ENCODE assay signal across 18 mouse cellular contexts in the genomic region with DNA sequence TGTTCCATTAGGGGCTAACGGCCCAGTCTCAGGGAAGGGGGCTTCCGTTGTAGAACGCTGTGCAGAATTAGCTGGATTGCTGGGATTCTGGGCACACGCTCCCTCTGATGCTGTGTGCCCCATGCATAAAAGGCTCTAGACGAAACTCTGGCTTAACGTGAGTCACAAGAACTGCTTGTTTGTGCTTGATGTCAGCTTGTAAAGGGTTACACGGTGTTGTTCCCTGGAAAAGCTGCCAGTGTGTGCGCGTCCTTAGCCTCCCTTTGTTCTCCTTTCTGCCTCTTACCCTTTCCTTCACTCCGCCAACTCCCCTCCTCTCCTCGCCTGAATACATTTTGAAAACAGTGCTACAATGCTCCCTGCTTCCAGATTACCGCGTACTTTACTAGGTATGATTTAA.
DNase-seq lines count a peak whose midpoint lies in the region; ATAC-seq lines count a peak whose summit lies in the region.
"Had no signal": no experiment of that assay in that cellular context is flagged by ENCODE, and none has a peak within 500 bp of the region (broad histone marks: within the 10 kb centered on the region; RNA-seq: fewer than 3 reads in every experiment).

No protein-coding gene starts in this region.

- H3K27ac ChIP-seq in embryonic facial prominence, embryonic 10.5 days (replicated peaks): peak overlapping the region; percentile 44
- peak overlapping the region; percentile 80 for H3K27ac ChIP-seq in forebrain, embryonic 12.5 days
- peak overlapping the region; percentile 87 for H3K27ac ChIP-seq in hindbrain, embryonic 13.5 days
- peak overlapping the region; percentile 59 for H3K27ac ChIP-seq in midbrain, embryonic 11.5 days (ENCODE audit: low read depth, low read length)
- H3K27ac ChIP-seq: intestine, embryonic 15.5 days; kidney, postnatal 0 days; macrophage had no signal

- peak; percentile 51 for ATAC-seq in forebrain, embryonic 12.5 days (ENCODE audit: low FRiP score)
- no peak for ATAC-seq in hindbrain, embryonic 13.5 days (ENCODE audit: low FRiP score)
- peak; percentile 35; the same call in 1 of the 2 replicates for ATAC-seq in midbrain, embryonic 11.5 days (ENCODE audit: low FRiP score)
- ATAC-seq: intestine, embryonic 15.5 days had no signal

- H3K27me3 ChIP-seq in embryonic facial prominence, embryonic 10.5 days (replicated peaks; ENCODE audit: low read depth, poor library complexity, severe bottlenecking): no peaks in the 10 kb centered on the region
- H3K27me3 ChIP-seq in forebrain, embryonic 12.5 days: peaks cover 17% of the 10 kb centered on the region; the same call in 1 of the 2 replicates
- H3K27me3 ChIP-seq in hindbrain, embryonic 13.5 days: no peaks in the 10 kb centered on the region
- H3K27me3 ChIP-seq in midbrain, embryonic 11.5 days (ENCODE audit: control insufficient read depth, insufficient read depth, low read length): no peaks in the 10 kb centered on the region
- H3K27me3 ChIP-seq: intestine, embryonic 15.5 days had no signal

- H3K4me3 ChIP-seq in embryonic facial prominence, embryonic 10.5 days: no peak overlapping the region
- no peak overlapping the region for H3K4me3 ChIP-seq in forebrain, embryonic 12.5 days (replicated peaks)
- no peak overlapping the region for H3K4me3 ChIP-seq in hindbrain, embryonic 13.5 days
- no peak overlapping the region for H3K4me3 ChIP-seq in midbrain, embryonic 11.5 days (ENCODE audit: low read depth, low read length)
- H3K4me3 ChIP-seq: intestine, embryonic 15.5 days; myocyte had no signal

- H3K4me1 ChIP-seq in embryonic facial prominence, embryonic 10.5 days: peaks cover 19% of the 10 kb centered on the region
- H3K4me1 ChIP-seq in forebrain, embryonic 12.5 days: peaks cover 40% of the 10 kb centered on the region
- H3K4me1 ChIP-seq in hindbrain, embryonic 13.5 days (replicated peaks): peaks cover 38% of the 10 kb centered on the region
- peaks cover 22% of the 10 kb centered on the region for H3K4me1 ChIP-seq in midbrain, embryonic 11.5 days (ENCODE audit: control insufficient read depth, insufficient read depth, low read length)
- H3K4me1 ChIP-seq: intestine, embryonic 15.5 days had no signal

- H3K4me2 ChIP-seq in forebrain, embryonic 12.5 days: peak overlapping the region; percentile 17
- H3K4me2 ChIP-seq in hindbrain, embryonic 13.5 days: no peak overlapping the region
- H3K4me2 ChIP-seq in midbrain, embryonic 11.5 days: no peak overlapping the region
- H3K4me2 ChIP-seq: intestine, embryonic 15.5 days had no signal

- 67% methylated on average over 13 of the region's 13 CpGs for WGBS in embryonic facial prominence, embryonic 10.5 days
- 10% methylated on average over 13 of the region's 13 CpGs for WGBS in forebrain, embryonic 12.5 days
- WGBS in hindbrain, embryonic 13.5 days: 33% methylated on average over 13 of the region's 13 CpGs
- WGBS in midbrain, embryonic 11.5 days: 38% methylated on average over 13 of the region's 13 CpGs

- no peak for DNase-seq in embryonic facial prominence, embryonic 10.5 days (ENCODE audit: low spot score)
- DNase-seq in midbrain, embryonic 11.5 days (ENCODE audit: low spot score, missing footprints): no peak
- no peak for DNase-seq in lung, postnatal 4 days
- no peak for DNase-seq in cerebellum, adult 9-11 months
- no peak for DNase-seq in frontal cortex, postnatal 36 days (ENCODE audit: low spot score in 2 of 2)
- no peak for DNase-seq in layer of hippocampus, adult 18-20 months (ENCODE audit: low spot score in 2 of 2)
- DNase-seq: adrenal gland, adult 2 months; B cell, adult 2 months; cerebellum, postnatal 10 days; gastrocnemius, postnatal 25 days; heart, postnatal 10 days; lung, adult 2 months had no signal

- H3K36me3 ChIP-seq in embryonic facial prominence, embryonic 10.5 days (replicated peaks): peaks cover 92% of the 10 kb centered on the region
- H3K36me3 ChIP-seq in forebrain, embryonic 12.5 days (replicated peaks): peaks cover 59% of the 10 kb centered on the region
- peaks cover 51% of the 10 kb centered on the region for H3K36me3 ChIP-seq in hindbrain, embryonic 13.5 days
- peaks cover 43% of the 10 kb centered on the region for H3K36me3 ChIP-seq in midbrain, embryonic 11.5 days (ENCODE audit: control insufficient read depth, insufficient read depth, low read length)

- H3K9me3 ChIP-seq in embryonic facial prominence, embryonic 10.5 days: peaks cover 27% of the 10 kb centered on the region
- H3K9me3 ChIP-seq in forebrain, embryonic 12.5 days: peaks cover 13% of the 10 kb centered on the region
- peaks cover 12% of the 10 kb centered on the region; the same call in 1 of the 2 replicates for H3K9me3 ChIP-seq in hindbrain, embryonic 13.5 days
- H3K9me3 ChIP-seq in midbrain, embryonic 11.5 days (ENCODE audit: control insufficient read depth, low read length): peaks cover 9% of the 10 kb centered on the region
- H3K9me3 ChIP-seq: intestine, embryonic 15.5 days had no signal

- no peak overlapping the region; the same call in 1 of the 2 replicates for H3K9ac ChIP-seq in forebrain, embryonic 12.5 days
- peak overlapping the region; percentile 44; the same call in 1 of the 2 replicates for H3K9ac ChIP-seq in hindbrain, embryonic 13.5 days
- peak overlapping the region; percentile 38 for H3K9ac ChIP-seq in midbrain, embryonic 11.5 days (ENCODE audit: low read length)
- H3K9ac ChIP-seq: intestine, embryonic 15.5 days had no signal
